Mouse (Mus musculus) left cerebral cortex, adult 2 months (tissue): ENCODE results near the gene Enoph1. TPM values are rescaled to one million over a fixed set of nuclear protein-coding genes. Genes with fewer than 3 reads are reported as not detected.

Experiments
- DNase-seq, 2 experiments: peaks; one replicate each; pipeline ENCODE4 v3.0.0; 2021 to 2022; ENCODE audit warnings: low spot score in 2 of 2, mixed read lengths in 1 of 2; ENCODE audit errors: extremely low spot score in 1 of 2
- H3K27ac ChIP-seq: fragments of 200-600 bp; 2 replicates; pipeline ENCODE4 v1.8.1; 2022
- H3K4me3 ChIP-seq: fragments of 200-600 bp; 2 replicates; pipeline ENCODE4 v1.8.1; 2022
- CTCF ChIP-seq: fragments of 200-600 bp; IDR thresholded peaks from 2 replicates; pipeline ENCODE4 v1.8.1; 2022; ENCODE audit warnings: antibody characterized with exemption, mild to moderate bottlenecking, moderate library complexity
- intact Hi-C: fragments of 180-260 bp; cut with DNase I; formaldehyde crosslinking; loops from one replicate; pipeline ENCODE4 v1.15.1; 2025
- total RNA-seq, 2 experiments: library from RNA; stranded (reverse); gene quantifications; 2 replicates each; pipeline ENCODE4 v1.2.3; 2021

Gene Enoph1
- total RNA-seq, 2 experiments from 2014 or later, result 50.3 to 55.7 TPM

DNA sequence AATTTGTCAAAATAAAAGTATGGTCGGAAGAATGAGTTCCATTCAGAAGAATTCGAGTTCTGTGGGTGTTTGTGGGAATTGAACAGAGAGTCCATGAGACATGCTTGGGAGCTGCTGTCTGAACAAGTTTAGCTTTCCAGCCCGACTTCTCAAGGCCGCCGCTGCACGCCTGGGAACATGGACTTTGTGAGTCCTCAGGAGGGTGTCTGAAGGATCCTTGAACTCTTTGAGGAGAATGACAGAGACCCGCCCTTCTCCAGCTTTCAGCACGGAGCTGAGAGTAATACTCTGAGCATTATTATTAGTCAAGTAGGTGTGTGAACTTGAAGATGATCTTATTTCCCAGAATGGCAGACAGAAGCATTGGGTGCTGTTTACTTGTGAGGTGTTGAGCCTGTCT, 2.7 kb downstream of the Enoph1 start:
- TF ChIP-seq CTCF, result no peak

GRCm38 (mm10) chr5:100043361-100043760, 3.6 kb downstream of the Enoph1 start:
- intact Hi-C loops, result no loop called here
- no peak for DNase-seq
- no peak overlapping the region for H3K4me3 ChIP-seq
- no peak overlapping the region for H3K27ac ChIP-seq
- TF ChIP-seq CTCF, result peak; percentile 19

More for the DNA sequence above, 2.7 kb downstream of the Enoph1 start:
- intact Hi-C loops, result no loop called here
- DNase-seq, result no peak
- Histone ChIP-seq H3K27ac (no peak overlapping the region), H3K4me3 (no peak overlapping the region)

GRCm38 (mm10) chr5:100044030-100044429, 4.2 kb downstream of the Enoph1 start:
- DNase-seq, result no peak
- intact Hi-C loops, result no loop called here
- no peak overlapping the region for H3K27ac ChIP-seq
- no peak overlapping the region for H3K4me3 ChIP-seq
- TF ChIP-seq CTCF, result no peak

DNA sequence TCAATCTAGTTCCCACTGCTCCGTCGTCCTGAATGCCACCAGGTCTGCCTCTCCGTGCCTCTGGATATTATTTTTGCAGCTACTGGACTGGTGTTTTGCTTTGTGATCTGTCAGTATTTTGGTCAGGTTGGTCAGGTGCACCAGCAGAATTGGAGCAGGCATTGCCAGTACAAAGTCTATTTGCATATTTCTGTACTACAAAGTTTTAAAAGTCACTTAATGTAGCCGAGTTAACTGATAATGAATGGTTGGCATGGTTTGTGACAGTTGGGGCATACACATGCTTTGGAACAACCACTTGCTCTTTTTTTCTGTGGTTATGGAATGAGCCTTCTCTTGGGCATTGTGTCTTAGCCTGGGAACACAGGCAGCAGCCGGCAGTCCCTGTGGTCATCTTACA, 4.8 kb downstream of the Enoph1 start:
- Histone ChIP-seq H3K4me3 (no peak overlapping the region), H3K27ac (no peak overlapping the region)
- DNase-seq, result no peak
- TF ChIP-seq CTCF, result no peak
- intact Hi-C loops, result no loop called here

GRCm38 (mm10) chr5:100046096-100046495, 6.3 kb downstream of the Enoph1 start:
- DNase-seq, result no peak
- intact Hi-C loops, result no loop called here
- no peak for TF ChIP-seq CTCF
- H3K27ac ChIP-seq, result no peak overlapping the region
- no peak overlapping the region for H3K4me3 ChIP-seq

- TF ChIP-seq CTCF, result no peak
- no peak overlapping the region for H3K27ac ChIP-seq
- DNase-seq, result no peak
- no peak overlapping the region for H3K4me3 ChIP-seq
- intact Hi-C loops, result no loop called here
Measured at GRCm38 (mm10) chr5:100047143-100047640, 7.4 kb downstream of the Enoph1 start.

DNA sequence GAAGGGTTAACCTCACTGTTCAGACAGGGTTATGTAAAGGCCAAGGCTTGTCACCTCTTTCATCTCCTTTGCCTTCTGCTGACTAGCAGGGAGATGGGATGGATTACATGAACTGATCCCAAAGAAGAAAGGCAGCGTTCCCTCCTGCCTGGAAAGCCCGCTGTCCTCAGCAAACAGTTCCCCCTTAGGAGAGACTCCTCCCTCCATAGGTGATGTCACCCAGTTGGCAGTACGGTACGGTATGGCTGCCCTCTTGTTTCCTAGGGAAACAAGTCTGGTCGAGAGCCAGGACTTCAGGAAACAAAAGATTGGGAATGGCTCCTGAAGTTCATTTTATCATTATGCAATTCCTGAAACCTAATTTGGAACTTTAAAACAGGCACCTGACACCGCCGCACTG, 8.1 kb downstream of the Enoph1 start:
- no peak overlapping the region for H3K4me3 ChIP-seq
- no peak for TF ChIP-seq CTCF
- DNase-seq, result no peak
- intact Hi-C loops, result no loop called here
- H3K27ac ChIP-seq, result no peak overlapping the region

- no peak overlapping the region for H3K27ac ChIP-seq
- intact Hi-C loops, result no loop called here
- no peak for DNase-seq
- H3K4me3 ChIP-seq, result no peak overlapping the region
- TF ChIP-seq CTCF, result peak; percentile 14
Measured at GRCm38 (mm10) chr5:100049904-100050303, 10.1 kb downstream of the Enoph1 start.

DNA sequence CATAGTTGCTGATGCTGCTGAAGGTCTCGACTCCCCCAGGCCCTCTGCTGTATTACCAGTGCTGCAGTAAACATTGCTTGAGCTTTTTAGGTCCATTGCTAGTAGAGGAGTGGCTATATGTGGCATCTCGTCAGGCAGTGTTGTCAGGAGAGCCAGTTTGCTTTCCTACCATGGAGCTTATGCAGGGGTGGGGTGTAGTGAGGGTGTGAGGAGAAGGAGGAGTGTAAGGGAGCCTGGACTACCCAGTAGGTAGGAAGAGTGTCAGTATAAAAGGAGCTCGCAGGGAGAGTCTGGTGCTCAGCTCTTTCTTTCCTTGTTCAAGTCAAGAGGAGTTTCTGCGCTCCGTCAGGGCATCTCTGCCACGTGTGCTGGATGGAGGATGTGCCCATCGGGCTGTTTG, 12.9 kb downstream of the Enoph1 start:
- no peak for TF ChIP-seq CTCF
- DNase-seq, result no peak
- intact Hi-C loops, result no loop called here

GRCm38 (mm10) chr5:100054807-100055547, 15.2 kb downstream of the Enoph1 start:
- DNase-seq, result no peak
- Histone ChIP-seq H3K4me3 (no peak overlapping the region), H3K27ac (no peak overlapping the region)
- TF ChIP-seq CTCF, result no peak
- intact Hi-C loops, result no loop called here

More for the DNA sequence above, 12.9 kb downstream of the Enoph1 start:
- H3K4me3 ChIP-seq, result no peak overlapping the region
- H3K27ac ChIP-seq, result no peak overlapping the region

- intact Hi-C loops, result no loop called here
- Histone ChIP-seq H3K4me3 (no peak overlapping the region), H3K27ac (no peak overlapping the region)
- TF ChIP-seq CTCF, result no peak
- no peak for DNase-seq
Measured at GRCm38 (mm10) chr5:100055866-100056369, 16.1 kb downstream of the Enoph1 start.

DNA sequence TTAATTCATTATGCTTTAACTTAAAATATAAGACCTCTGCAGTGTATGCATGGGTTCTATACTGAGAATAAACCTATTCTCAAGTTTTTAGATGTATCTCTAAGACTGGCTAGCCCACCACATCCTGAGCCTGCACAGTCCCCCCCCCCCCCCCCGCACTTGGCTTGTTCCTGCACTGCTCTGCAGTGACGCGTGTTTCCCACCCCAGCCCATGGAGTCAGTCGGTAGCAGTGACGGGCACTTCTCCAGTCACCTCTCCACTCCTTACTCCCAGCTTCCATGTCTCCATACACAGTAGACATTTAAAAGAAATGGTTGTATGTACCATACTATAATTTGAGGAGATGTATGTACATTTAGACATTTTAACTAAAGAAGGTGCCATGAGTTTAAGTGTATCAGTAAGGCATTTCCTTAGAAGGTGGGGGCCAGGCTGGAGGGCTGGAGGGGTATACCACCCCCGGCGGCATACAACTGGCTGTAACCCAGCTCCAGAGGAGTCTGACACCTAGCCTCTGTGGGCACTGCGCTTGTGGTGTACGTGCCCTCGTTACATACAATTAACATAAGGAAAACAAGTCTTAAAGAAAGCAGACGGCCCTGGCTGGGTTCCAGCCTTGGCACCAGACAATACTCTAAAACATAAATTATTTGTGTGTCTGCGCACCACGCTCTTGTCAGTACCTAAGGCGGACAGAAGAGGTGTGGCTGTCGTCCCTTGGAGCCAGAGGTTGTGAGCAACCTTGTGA, 17.9 kb downstream of the Enoph1 start:
- intact Hi-C loops, result no loop called here
- DNase-seq, result no peak
- no peak for TF ChIP-seq CTCF
- no peak overlapping the region for H3K4me3 ChIP-seq
- no peak overlapping the region for H3K27ac ChIP-seq
